Mouse (Mus musculus) lung, embryonic 15.5 days (tissue): ENCODE results near the gene Slc35c2. TPM values are rescaled to one million over a fixed set of nuclear protein-coding genes. Genes with fewer than 3 reads are reported as not detected.

ENCODE experiments used
- ATAC-seq: fragments of 200-750 bp; cut with Nextera tagmentation; 2 replicates; pipeline ENCODE4 v1.8.0; 2017; ENCODE audit warnings: moderate number of reproducible peaks, borderline replicate concordance; ENCODE audit not compliant: low FRiP score, low TSS enrichment; ENCODE audit errors: extremely low read depth
- H3K27ac ChIP-seq: fragments of 300-500 bp; sonication (generic); 2 replicates; pipeline ENCODE4 v1.5.1; 2015; ENCODE audit warnings: moderate library complexity, mild to moderate bottlenecking, inconsistent platforms
- H3K27me3 ChIP-seq: fragments of 300-500 bp; sonication (generic); 2 replicates; pipeline ENCODE4 v1.6.1; 2015; ENCODE audit warnings: inconsistent platforms
- H3K36me3 ChIP-seq: fragments of 300-500 bp; sonication (generic); 2 replicates; pipeline ENCODE4 v1.6.1; 2015; ENCODE audit warnings: inconsistent platforms
- H3K4me1 ChIP-seq: fragments of 300-500 bp; sonication (generic); 2 replicates; pipeline ENCODE4 v1.6.1; 2015; ENCODE audit warnings: inconsistent platforms
- H3K4me2 ChIP-seq: fragments of 300-500 bp; sonication (generic); 2 replicates; pipeline ENCODE4 v1.6.1; 2015; ENCODE audit warnings: inconsistent platforms, mild to moderate bottlenecking, moderate library complexity
- H3K4me3 ChIP-seq: fragments of 300-500 bp; sonication (generic); 2 replicates; pipeline ENCODE4 v1.5.1; 2015; ENCODE audit warnings: mild to moderate bottlenecking, inconsistent platforms
- H3K9ac ChIP-seq: fragments of 300-500 bp; sonication (generic); 2 replicates; pipeline ENCODE4 v1.6.1; 2015; ENCODE audit warnings: inconsistent platforms
- H3K9me3 ChIP-seq: fragments of 300-500 bp; sonication (generic); 2 replicates; pipeline ENCODE4 v1.6.1; 2016; ENCODE audit warnings: inconsistent platforms
- WGBS: fragments of 180-500 bp; shearing (Covaris S2); methylation state at CpG from one replicate; pipeline ENCODE4 v1.1.7; 2015; 5-methylcytosine and 5-hydroxymethylcytosine counted together
- polyA plus RNA-seq: library from polyadenylated mRNA; unstranded; fragments of >200 nt; fragmentation: Nextera tagmentation; extraction: Ambion mirVana; gene quantifications from 2 replicates; pipeline ENCODE4 v1.2.1, GENCODE M21; 2015

Slc35c2 gene
- polyA plus RNA-seq, 1 experiment from 2014 or later, result 48.7 TPM

DNA sequence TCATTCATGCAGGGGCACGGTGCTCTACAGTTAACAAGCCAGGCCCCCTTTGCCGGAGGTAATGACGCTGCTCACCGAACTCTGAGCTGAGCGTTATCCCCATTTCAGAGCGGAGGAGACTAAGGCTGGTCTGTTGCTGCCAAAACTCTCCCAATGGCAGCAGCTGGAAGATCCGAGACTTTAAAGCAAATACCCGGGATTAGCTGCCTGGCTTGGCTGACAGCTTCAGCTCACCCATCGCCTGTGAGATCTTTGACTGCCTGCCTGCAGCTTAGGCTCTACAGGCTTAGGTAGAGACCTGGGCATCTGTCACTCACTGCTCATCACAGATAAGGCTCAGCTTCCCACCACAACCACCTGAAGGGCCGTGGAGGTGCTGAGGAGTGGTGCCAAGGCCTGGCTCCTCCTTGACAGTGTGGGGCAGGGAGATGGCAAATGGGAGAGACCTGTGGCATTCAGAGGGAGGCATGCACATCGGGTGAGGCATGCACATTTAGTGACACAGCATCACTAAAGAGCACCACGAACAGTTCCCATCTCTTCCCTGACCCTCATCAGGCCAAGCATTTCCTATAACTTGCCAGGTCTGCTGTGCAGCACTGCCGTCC lies 23.3 kb upstream of the Slc35c2 start:
- Histone ChIP-seq H3K27me3 (no peaks in the 10 kb centered on the region), H3K4me3 (no peak overlapping the region), H3K27ac (no peak overlapping the region), H3K4me1 (peaks cover 1% of the 10 kb centered on the region; the same call in 1 of the 2 replicates), H3K9me3 (no peaks in the 10 kb centered on the region), H3K4me2 (no peak overlapping the region), H3K36me3 (peaks cover 82% of the 10 kb centered on the region), H3K9ac (no peak overlapping the region)
- 76% methylated on average over 13 of the region's 13 CpGs for WGBS
- no peak for ATAC-seq

DNA sequence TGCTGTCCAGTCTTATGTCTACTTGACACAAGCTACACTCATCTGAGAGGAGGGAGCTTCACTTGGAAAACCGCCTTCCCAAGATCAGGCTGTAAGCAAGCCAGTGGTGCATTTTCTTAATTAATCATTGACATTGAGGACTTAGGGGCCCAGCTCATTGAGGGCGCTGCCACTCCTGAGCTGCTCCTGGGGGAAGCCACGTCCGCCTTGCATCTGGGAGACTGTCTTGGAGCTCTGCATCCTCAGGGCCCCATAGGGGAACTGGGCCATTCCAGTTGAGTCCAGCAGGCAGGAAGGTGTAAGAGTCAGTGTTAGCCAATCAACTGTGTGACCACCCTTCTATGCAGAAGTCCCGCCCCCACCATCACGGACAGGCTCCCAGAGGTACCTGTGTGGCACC lies 20.1 kb upstream of the Slc35c2 start:
- H3K9me3 ChIP-seq, result no peaks in the 10 kb centered on the region
- H3K9ac ChIP-seq, result no peak overlapping the region
- H3K4me1 ChIP-seq, result peaks cover 6% of the 10 kb centered on the region; the same call in 1 of the 2 replicates
- no peak overlapping the region for H3K4me3 ChIP-seq
- H3K36me3 ChIP-seq, result peaks cover 73% of the 10 kb centered on the region
- H3K4me2 ChIP-seq, result no peak overlapping the region
- ATAC-seq, result no peak
- no peaks in the 10 kb centered on the region for H3K27me3 ChIP-seq
- no peak overlapping the region for H3K27ac ChIP-seq
- WGBS, result 83% methylated on average over 6 of the region's 6 CpGs

DNA sequence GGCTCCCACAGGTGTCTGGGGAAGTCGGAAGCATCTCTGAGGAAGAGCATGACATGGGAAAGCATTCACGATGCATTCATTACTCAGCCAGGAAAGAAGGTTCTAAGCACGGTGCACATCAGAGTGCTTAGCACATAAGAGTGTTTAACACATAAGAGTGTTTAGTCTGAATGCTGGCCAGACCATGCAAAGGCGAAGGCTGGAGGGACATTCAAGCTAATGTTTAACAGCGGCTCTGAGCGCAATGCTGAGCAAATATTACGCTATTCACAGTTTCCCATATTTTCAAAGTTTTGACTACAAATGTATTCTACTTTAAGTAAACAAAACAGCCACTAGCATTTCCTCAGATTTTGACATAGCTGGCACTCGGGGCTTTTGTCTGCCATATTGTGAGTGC lies 17.8 kb upstream of the Slc35c2 start:
- 68% methylated on average over 8 of the region's 8 CpGs for WGBS
- H3K9ac ChIP-seq, result no peak overlapping the region

DNA sequence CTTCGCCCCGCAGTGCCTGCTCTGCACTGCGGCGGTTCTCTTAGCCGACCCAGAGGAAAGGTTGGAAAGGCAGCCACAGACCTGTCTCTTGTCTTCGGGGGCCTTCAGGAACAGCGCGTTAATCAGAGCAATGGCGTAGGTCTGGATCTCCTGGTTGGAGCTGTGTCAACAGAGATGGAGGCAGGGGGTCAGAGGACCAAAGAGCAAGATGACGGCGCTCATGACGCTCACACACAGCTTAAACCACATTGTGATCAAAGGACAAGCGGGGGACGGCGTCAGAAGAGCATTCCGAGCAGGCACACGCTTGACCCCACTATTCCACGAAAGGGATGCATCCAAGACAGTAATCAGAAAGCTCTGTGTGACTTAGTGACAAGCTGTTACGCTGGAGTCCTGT lies 17.1 kb upstream of the Slc35c2 start:
- Histone ChIP-seq H3K36me3 (peaks cover 63% of the 10 kb centered on the region), H3K4me1 (peaks cover 6% of the 10 kb centered on the region; the same call in 1 of the 2 replicates), H3K27me3 (no peaks in the 10 kb centered on the region), H3K4me3 (no peak overlapping the region), H3K9ac (no peak overlapping the region), H3K9me3 (no peaks in the 10 kb centered on the region), H3K27ac (no peak overlapping the region), H3K4me2 (no peak overlapping the region)
- ATAC-seq, result no peak
- WGBS, result 73% methylated on average over 19 of the region's 19 CpGs

More for the DNA sequence above, 17.8 kb upstream of the Slc35c2 start:
- peaks cover 68% of the 10 kb centered on the region for H3K36me3 ChIP-seq
- H3K4me1 ChIP-seq, result peaks cover 6% of the 10 kb centered on the region; the same call in 1 of the 2 replicates
- no peak for ATAC-seq
- H3K4me2 ChIP-seq, result no peak overlapping the region
- no peak overlapping the region for H3K4me3 ChIP-seq
- H3K27ac ChIP-seq, result no peak overlapping the region
- H3K9me3 ChIP-seq, result no peaks in the 10 kb centered on the region
- no peaks in the 10 kb centered on the region for H3K27me3 ChIP-seq

DNA sequence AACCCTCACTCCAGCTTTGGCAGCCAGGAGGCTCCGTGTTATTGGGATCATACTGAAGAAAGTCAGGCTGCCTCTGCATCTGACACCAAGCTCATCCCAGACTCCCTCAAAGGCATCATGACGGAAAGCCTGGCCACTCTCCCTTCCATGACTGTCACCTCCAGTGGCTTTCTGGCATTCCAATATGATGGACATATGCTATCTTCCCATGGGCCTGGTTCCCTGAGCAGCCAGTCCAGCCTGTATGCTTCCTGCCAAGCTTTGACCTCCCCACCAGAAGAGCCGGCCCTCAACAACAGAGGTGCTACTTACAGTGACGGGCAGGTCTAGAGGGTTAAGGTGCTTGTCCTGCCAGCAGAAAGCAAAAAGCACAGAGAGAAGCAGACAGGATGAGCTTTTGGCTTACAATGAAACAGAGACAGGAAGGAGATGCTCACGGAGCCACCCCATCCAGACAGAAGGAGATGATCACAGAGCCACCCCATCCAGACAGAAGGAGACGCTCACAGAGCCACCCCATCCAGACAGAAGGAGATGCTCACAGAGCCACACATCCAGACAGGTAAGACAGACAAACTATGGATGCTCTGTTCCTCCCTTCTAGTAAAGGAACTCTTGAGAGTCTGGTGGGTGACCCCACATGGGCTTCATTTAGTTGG lies 15.8 kb upstream of the Slc35c2 start:
- H3K27ac ChIP-seq, result no peak overlapping the region
- WGBS, result 86% methylated on average over 6 of the region's 6 CpGs
- ATAC-seq, result no peak
- no peaks in the 10 kb centered on the region for H3K9me3 ChIP-seq
- peaks cover 6% of the 10 kb centered on the region; the same call in 1 of the 2 replicates for H3K4me1 ChIP-seq
- H3K4me3 ChIP-seq, result no peak overlapping the region
- H3K9ac ChIP-seq, result no peak overlapping the region
- H3K4me2 ChIP-seq, result no peak overlapping the region
- peaks cover 60% of the 10 kb centered on the region for H3K36me3 ChIP-seq
- H3K27me3 ChIP-seq, result no peaks in the 10 kb centered on the region

DNA sequence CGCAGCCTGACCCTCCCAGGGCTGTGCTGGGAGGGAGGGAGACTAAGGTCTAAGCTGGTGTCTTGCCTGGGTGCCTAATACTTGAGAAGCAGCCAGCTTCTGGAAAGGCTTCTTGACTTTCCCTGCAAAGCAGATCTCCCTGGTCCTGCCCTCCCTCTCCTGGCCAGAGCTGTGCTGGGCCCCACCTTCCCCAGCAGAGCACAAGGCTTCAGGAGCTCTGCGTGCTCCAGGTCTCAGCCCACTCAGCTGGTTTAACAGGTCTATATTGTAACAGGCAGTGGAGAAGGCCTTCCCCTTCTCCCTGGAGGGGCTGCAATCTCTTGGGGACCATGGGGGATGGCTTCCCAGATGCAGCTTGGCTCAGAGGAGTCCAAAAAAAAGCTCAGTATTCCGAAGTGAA lies 13.7 kb upstream of the Slc35c2 start:
- Histone ChIP-seq H3K27ac (no peak overlapping the region), H3K9me3 (no peaks in the 10 kb centered on the region), H3K4me2 (no peak overlapping the region), H3K36me3 (peaks cover 62% of the 10 kb centered on the region), H3K4me3 (no peak overlapping the region), H3K9ac (no peak overlapping the region), H3K27me3 (no peaks in the 10 kb centered on the region), H3K4me1 (peaks cover 6% of the 10 kb centered on the region; the same call in 1 of the 2 replicates)
- 61% methylated on average over 3 of the region's 3 CpGs for WGBS
- no peak for ATAC-seq

DNA sequence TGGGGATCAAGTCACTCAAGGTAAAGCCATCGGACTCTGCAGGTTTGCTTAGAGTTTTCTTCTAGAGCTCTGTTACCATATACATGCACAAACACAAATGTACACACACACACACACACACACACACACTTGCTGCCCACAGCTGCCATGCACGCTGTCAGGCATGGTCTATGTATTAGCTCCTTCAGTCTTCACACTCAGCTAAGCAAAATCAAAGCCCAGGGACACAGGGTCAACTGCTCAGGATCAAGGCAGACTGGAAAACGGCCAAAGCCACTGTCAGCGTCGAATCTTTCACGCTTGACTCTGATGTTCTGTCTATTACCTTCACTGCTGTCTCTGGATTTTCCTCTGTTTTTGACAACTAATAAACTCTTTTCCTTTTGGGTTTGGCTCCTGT lies 13.2 kb upstream of the Slc35c2 start:
- Histone ChIP-seq H3K9me3 (no peaks in the 10 kb centered on the region), H3K9ac (no peak overlapping the region), H3K27me3 (no peaks in the 10 kb centered on the region), H3K27ac (no peak overlapping the region), H3K4me2 (no peak overlapping the region), H3K4me1 (peaks cover 4% of the 10 kb centered on the region; the same call in 1 of the 2 replicates), H3K36me3 (peaks cover 64% of the 10 kb centered on the region), H3K4me3 (no peak overlapping the region)
- WGBS, result 82% methylated on average over 6 of the region's 6 CpGs
- no peak for ATAC-seq

DNA sequence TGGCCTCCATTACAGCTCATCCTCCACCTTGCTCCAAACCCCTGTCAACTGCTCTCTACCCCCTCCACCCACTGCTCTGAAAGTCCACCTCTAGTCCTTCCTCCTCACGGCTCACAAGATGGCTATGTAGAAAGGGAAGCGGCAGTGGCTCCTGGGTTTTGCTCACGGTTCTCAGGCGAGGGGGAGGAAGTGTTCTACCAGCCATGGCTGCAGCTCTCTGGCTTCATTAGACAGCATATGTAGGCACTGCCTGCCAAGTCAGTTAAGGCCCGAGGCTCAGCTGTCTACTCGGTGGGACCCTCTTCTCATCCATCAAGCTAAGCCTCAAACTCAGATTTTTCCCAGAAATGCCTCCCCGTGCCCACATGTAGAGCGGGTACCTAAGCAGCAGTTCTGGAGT lies 12.8 kb upstream of the Slc35c2 start:
- no peak for ATAC-seq
- WGBS, result 73% methylated on average over 8 of the region's 8 CpGs
- Histone ChIP-seq H3K9me3 (no peaks in the 10 kb centered on the region), H3K27me3 (no peaks in the 10 kb centered on the region), H3K4me2 (no peak overlapping the region), H3K4me1 (0 out of 2 replicates have a peak, but pooled peaks cover 2% of the 10 kb centered on the region), H3K4me3 (no peak overlapping the region), H3K27ac (no peak overlapping the region), H3K36me3 (peaks cover 68% of the 10 kb centered on the region), H3K9ac (no peak overlapping the region)

DNA sequence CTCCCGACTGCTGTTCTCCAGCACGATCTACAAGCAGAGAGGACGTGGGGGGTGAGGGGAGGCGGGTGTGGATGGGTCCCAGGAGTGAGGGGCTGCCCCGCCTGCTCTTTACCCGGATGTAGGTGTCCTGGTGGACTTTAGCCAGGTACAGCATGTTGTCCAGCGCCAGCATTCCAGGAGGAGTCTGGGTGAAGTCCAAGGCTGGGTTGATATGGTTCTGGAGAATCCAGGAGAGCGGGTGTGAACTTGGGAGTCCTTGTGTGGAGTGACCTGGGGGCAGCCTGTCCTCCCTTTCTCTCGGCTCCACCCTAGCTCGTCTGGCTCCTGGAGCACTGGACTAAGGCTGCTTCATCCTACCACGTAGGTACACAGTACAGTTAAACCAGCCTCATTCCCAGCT lies 9.8 kb upstream of the Slc35c2 start:
- no peak for ATAC-seq
- H3K9me3 ChIP-seq, result no peaks in the 10 kb centered on the region
- no peak overlapping the region for H3K9ac ChIP-seq
- H3K27me3 ChIP-seq, result no peaks in the 10 kb centered on the region
- H3K4me1 ChIP-seq, result no peaks in the 10 kb centered on the region
- no peak overlapping the region for H3K27ac ChIP-seq
- no peak overlapping the region for H3K4me3 ChIP-seq
- 85% methylated on average over 11 of the region's 11 CpGs for WGBS
- peaks cover 66% of the 10 kb centered on the region for H3K36me3 ChIP-seq
- H3K4me2 ChIP-seq, result no peak overlapping the region

DNA sequence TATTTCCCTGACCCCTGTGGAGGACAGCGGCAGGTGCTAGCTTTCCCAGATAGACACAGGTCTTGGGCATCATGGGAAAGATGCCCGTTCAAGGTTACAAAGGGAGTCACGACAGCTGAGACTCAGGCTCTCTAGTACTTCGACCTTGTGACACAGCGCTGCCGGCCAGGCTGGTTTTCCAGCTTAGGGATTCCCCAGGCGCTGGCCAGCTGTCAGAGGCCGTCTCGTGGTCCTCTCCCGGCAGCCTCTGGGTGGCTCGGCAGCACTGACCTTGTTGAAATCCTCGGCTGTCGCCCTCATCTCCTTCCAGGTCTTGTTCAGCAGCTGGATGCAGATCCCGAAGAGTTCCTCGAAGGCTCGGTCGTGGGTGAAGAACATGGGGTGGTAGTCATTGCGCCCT lies 8.9 kb upstream of the Slc35c2 start:
- Histone ChIP-seq H3K36me3 (peaks cover 67% of the 10 kb centered on the region), H3K4me3 (no peak overlapping the region), H3K27ac (no peak overlapping the region), H3K4me1 (no peaks in the 10 kb centered on the region), H3K9me3 (no peaks in the 10 kb centered on the region), H3K27me3 (no peaks in the 10 kb centered on the region), H3K9ac (no peak overlapping the region), H3K4me2 (no peak overlapping the region)
- no peak for ATAC-seq
- WGBS, result 84% methylated on average over 18 of the region's 18 CpGs

DNA sequence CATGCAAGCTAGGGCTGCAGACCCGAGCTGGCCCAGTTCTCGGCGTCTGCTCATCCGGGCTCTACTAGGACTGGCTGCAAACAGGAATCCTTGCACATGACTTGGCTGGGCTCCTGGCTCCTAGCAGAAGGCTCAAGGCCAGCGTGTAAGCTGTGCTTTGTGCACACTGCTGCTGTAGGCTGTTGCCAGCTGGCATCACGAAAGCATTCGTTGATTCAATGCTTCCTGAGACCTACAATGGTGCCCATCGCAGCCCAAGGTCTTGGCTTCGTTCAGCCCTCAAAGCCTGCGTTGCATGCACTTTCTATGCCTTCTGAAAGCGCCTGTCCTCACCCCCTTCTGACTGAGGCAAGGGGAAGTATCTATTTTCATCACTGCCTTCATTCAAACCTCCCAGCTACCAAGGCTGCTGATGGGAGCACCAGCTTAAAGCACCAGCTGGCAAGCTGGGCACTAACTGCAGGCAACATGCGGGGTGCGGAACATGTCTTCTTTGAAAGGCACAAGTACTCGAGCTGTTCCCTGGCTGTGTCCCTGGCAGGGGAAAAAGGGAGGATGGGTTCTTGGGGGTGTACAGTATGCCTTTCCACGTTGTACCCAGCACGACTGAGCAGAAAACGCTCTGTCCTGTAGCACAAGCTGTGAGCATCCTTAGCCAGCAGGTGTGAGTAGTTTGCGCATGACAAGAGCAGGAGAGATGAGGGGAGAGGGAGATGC lies 804 bp upstream of the Slc35c2 start:
- Histone ChIP-seq H3K27me3 (no peaks in the 10 kb centered on the region), H3K4me2 (peak overlapping the region; percentile 89), H3K9me3 (no peaks in the 10 kb centered on the region), H3K27ac (peak overlapping the region; percentile 82), H3K36me3 (peaks cover 39% of the 10 kb centered on the region), H3K4me3 (peak overlapping the region; percentile 79), H3K9ac (peak overlapping the region; percentile 38), H3K4me1 (peaks cover 26% of the 10 kb centered on the region)
- 47% methylated on average over 18 of the region's 18 CpGs for WGBS
- peak; percentile 77 for ATAC-seq
